Mouse (Mus musculus): ENCODE measurements around the gene Robo3.

The Robo3 gene

DNA sequence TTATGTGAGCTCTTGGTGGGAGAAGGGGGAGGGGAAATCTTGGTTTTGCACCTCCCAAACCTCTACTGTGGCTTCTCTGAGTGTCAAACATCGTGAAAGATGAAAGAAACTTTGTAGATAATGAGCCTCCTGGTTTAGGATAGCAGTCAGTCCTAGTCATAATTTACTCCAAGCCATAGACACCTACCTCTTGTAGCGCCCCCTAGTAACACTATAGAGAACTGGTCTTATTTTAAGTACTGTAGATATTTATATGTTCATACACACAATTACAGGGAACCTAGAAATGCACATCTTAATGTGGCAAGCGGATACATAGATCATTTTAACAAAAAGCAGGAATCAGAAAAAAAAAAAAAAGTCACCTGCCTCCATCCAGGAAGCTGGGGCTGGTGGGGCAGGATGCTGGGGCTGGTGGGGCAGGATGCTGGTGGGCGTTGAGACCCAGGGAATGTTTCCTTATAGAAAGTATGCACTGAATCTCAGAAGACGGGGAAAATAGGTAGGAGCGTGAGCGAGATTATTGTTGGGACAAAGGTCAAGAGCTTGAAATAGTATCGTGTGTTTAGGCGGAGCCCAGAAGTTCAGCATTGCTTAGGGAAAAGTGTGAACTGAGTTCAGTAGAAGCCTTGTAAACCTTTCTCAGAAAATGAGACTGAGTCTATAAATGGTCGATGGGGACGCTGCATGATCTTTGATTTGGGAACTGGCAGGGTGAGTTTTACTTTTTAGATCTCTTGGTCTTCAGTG, 64.8 kb downstream of the Robo3 start:
- no peak for DNase-seq (ENCODE audit: low spot score)

GRCm38 (mm10) chr9:37367301-37368080, 65.6 kb downstream of the Robo3 start, which contains the start of gene Hepacam:
Hepacam (plus strand) TSS chr9:37367351.
- DNase-seq (ENCODE audit: low spot score), result no peak

DNA sequence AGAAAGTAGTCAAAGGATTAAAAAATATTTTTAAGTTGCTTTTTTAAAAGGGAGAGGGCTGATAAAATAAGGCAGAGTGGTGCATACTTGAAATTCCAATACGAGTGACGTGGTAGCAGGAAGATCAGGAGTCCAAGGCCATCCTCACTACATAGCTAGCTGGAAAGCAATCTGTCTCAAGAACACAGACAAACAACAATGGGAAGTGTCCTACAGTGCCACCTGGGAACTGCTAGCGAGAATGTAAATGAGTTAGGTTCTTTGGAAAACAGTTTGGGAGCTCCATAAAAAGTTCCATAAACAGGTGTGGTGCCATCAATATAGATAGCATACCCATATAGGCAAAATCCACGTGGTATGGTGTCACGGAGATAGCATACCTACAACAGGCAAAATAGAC, 67.3 kb downstream of the Robo3 start:
- DNase-seq (ENCODE audit: low spot score), result no peak

Measured in layer of hippocampus, adult 9-10 months (tissue).